Mouse (Mus musculus) forebrain, embryonic 13.5 days (tissue): ENCODE results near the gene Pxn. TPM values are rescaled to one million over a fixed set of nuclear protein-coding genes. Genes with fewer than 3 reads are reported as not detected.

Source experiments
- ATAC-seq: fragments of 200-750 bp; cut with Nextera tagmentation; 2 replicates; pipeline ENCODE4 v1.8.0; 2017
- H3K27ac ChIP-seq: fragments of 300-500 bp; sonication (generic); 2 replicates; pipeline ENCODE4 v1.5.1; 2015; ENCODE audit warnings: inconsistent platforms, mild to moderate bottlenecking, moderate library complexity
- H3K27me3 ChIP-seq: fragments of 300-500 bp; sonication (generic); 2 replicates; pipeline ENCODE4 v1.6.1; 2015; ENCODE audit warnings: mild to moderate bottlenecking, inconsistent platforms
- H3K36me3 ChIP-seq: fragments of 300-500 bp; sonication (generic); 2 replicates; pipeline ENCODE4 v1.6.1; 2015; ENCODE audit warnings: mild to moderate bottlenecking, inconsistent platforms; ENCODE audit not compliant: poor library complexity, severe bottlenecking
- H3K4me1 ChIP-seq: fragments of 300-500 bp; sonication (generic); 2 replicates; pipeline ENCODE4 v1.6.1; 2015; ENCODE audit warnings: inconsistent platforms
- H3K4me2 ChIP-seq: fragments of 300-500 bp; sonication (generic); 2 replicates; pipeline ENCODE4 v1.6.1; 2015; ENCODE audit warnings: inconsistent platforms, mild to moderate bottlenecking, moderate library complexity
- H3K4me3 ChIP-seq: fragments of 300-500 bp; sonication (generic); 2 replicates; pipeline ENCODE4 v1.5.1; 2015; ENCODE audit warnings: mild to moderate bottlenecking, inconsistent platforms
- H3K9ac ChIP-seq: fragments of 300-500 bp; sonication (generic); 2 replicates; pipeline ENCODE4 v1.6.1; 2015; ENCODE audit warnings: mild to moderate bottlenecking, inconsistent platforms
- H3K9me3 ChIP-seq: fragments of 300-500 bp; sonication (generic); replicated peaks from 2 replicates; pipeline ENCODE4 v1.6.1; 2016; ENCODE audit warnings: inconsistent platforms
- WGBS: fragments of 180-500 bp; shearing (Covaris S2); methylation state at CpG from one replicate; pipeline ENCODE4 v1.1.7; 2015; 5-methylcytosine and 5-hydroxymethylcytosine counted together
- polyA plus RNA-seq: library from polyadenylated mRNA; unstranded; fragments of >200 nt; fragmentation: Nextera tagmentation; extraction: Ambion mirVana; gene quantifications from 2 replicates; pipeline ENCODE4 v1.2.1, GENCODE M21; 2015

The Pxn gene
- polyA plus RNA-seq, 1 experiment from 2014 or later: 16.8 TPM

DNA sequence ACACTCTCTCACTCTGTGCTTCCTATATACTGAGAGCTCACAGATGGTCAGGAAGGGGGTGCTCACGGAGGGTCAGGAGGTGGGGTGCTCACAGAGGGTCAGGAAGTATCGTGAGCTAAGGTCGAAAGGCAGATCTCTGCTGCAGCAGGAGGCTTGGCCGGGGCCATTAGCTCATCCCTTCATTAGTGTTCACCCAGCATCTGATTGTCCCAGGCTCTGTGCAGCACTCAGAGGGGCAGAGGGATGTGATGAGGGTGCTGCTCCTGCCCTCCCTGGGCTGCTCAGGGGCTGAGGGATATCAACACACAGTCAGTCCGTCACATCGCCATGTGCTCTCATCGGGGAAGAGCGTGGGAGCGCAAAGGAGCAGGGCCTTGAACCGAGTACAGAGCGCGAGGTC, 18.0 kb downstream of the Pxn start:
- Histone ChIP-seq H3K4me3 (no peak overlapping the region), H3K4me1 (peaks cover 15% of the 10 kb centered on the region), H3K9ac (no peak overlapping the region), H3K36me3 (no peaks in the 10 kb centered on the region), H3K9me3 (no peaks in the 10 kb centered on the region), H3K4me2 (no peak overlapping the region), H3K27me3 (no peaks in the 10 kb centered on the region), H3K27ac (no peak overlapping the region)
- 56% methylated on average over 12 of the region's 12 CpGs for WGBS
- ATAC-seq: no peak

DNA sequence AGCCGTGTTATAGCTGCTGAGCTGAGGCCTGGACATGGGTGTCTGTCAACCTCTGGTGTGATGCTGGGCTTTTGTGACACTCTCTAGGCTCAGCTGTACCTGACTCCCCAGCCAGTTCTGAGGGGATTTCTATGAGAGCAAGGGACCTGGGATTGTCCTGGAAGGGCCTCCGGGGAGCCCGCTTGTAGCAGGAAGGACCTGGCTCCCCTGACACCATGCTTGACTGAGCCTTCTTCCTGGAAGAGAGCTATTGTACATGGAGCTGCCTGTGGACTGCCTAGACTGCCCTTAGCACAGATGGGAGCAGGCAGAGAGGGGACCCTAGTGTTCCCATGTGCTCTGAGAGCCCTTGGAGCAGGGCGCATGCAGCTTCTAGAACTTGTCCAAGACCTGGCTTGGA, 18.9 kb downstream of the Pxn start:
- Histone ChIP-seq H3K4me2 (no peak overlapping the region), H3K27ac (no peak overlapping the region), H3K4me3 (no peak overlapping the region), H3K27me3 (no peaks in the 10 kb centered on the region), H3K9ac (no peak overlapping the region), H3K36me3 (no peaks in the 10 kb centered on the region), H3K4me1 (peaks cover 23% of the 10 kb centered on the region), H3K9me3 (no peaks in the 10 kb centered on the region)
- no peak for ATAC-seq
- WGBS: 92% methylated on average over 4 of the region's 4 CpGs

DNA sequence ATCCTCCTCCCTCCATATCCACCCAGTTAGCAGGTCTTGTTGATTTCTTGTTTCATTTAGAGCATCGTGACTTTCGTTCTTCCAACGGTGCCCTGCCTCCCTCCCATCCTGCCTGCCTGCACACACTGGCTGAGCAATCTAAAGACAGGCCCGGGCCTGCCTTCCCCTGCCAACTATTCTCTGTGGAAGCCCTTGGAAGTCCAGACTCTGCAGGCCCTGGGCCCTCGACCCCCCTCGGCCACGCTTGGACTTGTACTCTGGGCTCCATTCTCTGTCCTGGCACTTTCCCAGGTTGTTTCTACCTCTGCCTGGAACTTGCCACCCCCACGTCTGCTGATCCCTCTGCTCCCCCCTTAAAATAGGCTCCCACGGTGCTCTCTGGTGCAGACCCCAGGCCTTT, 19.5 kb downstream of the Pxn start:
- WGBS: 79% methylated on average over 9 of the region's 9 CpGs
- H3K27me3 ChIP-seq: no peaks in the 10 kb centered on the region
- no peak for ATAC-seq

DNA sequence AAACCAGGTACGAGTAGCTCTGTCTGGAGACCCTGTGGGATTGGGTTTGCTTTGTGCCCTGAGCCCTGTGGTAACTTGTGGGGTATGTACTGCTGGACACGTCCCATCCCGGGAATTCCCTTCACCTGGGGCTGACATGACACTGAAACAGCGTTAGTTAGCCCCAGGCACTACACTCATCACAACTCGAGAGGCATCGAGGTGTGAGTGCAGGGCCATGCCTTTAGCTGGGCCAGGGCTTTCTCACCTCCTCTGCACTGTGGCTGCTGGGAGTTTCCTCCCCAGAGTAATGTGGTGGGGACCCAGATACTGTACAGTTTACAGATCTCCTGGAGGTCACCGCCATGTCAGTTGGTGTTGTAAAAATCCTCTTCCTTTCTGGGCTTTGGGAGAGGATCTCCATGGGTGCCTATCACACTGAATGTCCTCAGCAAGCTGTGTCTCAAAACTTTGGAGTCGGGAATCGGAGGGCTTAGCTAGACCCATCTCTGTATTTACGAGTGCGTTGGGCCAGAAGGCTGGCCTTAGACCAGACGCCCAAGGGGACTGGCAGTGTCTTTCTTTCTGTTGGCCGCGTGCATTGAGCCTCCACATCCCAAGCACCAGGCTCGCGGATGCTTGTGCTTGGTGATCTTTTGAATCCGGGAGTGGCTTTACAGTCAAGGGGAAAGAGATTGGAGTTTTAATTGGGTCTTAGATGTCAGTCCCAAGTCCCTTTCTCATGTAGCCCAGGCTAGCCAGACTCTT, 20.2 kb downstream of the Pxn start:
- 86% methylated on average over 17 of the region's 17 CpGs for WGBS

More for the DNA sequence above, 19.5 kb downstream of the Pxn start:
- Histone ChIP-seq H3K4me3 (no peak overlapping the region), H3K9me3 (no peaks in the 10 kb centered on the region), H3K27ac (no peak overlapping the region), H3K4me1 (peaks cover 29% of the 10 kb centered on the region), H3K36me3 (no peaks in the 10 kb centered on the region), H3K9ac (no peak overlapping the region), H3K4me2 (no peak overlapping the region)

DNA sequence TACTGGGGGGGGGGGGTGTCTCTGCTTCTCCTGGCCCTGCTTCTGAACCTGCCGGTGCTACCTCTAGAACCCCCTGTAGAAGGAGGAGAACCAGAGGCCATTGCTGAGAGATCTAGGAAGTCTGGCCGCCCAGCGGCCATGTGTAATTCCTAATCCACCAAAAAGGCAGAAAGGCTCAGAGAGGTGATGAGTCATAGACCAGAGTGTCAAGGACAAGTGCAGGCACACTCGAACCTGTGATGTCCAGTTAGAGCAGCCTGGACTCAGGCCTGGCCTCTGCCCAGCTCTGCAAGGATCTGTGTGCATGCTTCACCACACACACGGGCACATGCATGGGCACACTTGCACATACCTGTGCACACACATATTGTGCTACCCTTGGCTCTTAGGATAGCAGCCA, 21.7 kb downstream of the Pxn start:
- no peaks in the 10 kb centered on the region for H3K9me3 ChIP-seq
- no peak for ATAC-seq

More for the DNA sequence above, 20.2 kb downstream of the Pxn start:
- Histone ChIP-seq H3K4me3 (no peak overlapping the region), H3K27me3 (no peaks in the 10 kb centered on the region), H3K9me3 (no peaks in the 10 kb centered on the region), H3K36me3 (no peaks in the 10 kb centered on the region), H3K4me1 (peaks cover 36% of the 10 kb centered on the region), H3K27ac (no peak overlapping the region), H3K9ac (no peak overlapping the region), H3K4me2 (no peak overlapping the region)
- ATAC-seq: no peak

DNA sequence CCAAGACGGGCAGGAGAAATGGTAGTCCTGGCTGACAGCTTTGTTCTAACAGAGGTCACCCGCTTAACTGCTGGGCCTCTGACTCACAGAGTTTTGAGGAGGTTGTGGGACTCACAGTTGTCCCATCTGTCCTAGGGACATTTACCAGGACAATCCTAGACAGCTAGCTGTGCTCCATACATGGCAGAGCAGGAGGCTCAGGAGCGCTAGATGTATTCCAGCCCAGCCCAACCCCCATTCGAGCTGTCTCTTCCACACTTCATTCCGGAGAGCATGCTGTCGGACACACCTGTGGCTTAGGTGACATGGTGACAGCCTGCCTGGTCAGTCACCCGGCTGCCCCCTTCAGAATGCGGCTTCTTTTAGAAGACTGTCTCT, 22.9 kb downstream of the Pxn start:
- H3K4me3 ChIP-seq: no peak overlapping the region
- no peaks in the 10 kb centered on the region for H3K9me3 ChIP-seq
- H3K9ac ChIP-seq: no peak overlapping the region
- peaks cover 36% of the 10 kb centered on the region for H3K4me1 ChIP-seq
- H3K27ac ChIP-seq: peak overlapping the region; percentile 36; the same call in 1 of the 2 replicates
- WGBS: 82% methylated on average over 8 of the region's 8 CpGs
- no peak overlapping the region for H3K4me2 ChIP-seq
- H3K27me3 ChIP-seq: no peaks in the 10 kb centered on the region
- ATAC-seq: no peak
- H3K36me3 ChIP-seq: no peaks in the 10 kb centered on the region

More for the DNA sequence above, 21.7 kb downstream of the Pxn start:
- H3K27ac ChIP-seq: no peak overlapping the region
- H3K4me3 ChIP-seq: no peak overlapping the region
- H3K4me1 ChIP-seq: peaks cover 42% of the 10 kb centered on the region
- H3K9ac ChIP-seq: no peak overlapping the region
- H3K4me2 ChIP-seq: no peak overlapping the region
- H3K36me3 ChIP-seq: no peaks in the 10 kb centered on the region
- no peaks in the 10 kb centered on the region for H3K27me3 ChIP-seq
- 86% methylated on average over 5 of the region's 5 CpGs for WGBS

DNA sequence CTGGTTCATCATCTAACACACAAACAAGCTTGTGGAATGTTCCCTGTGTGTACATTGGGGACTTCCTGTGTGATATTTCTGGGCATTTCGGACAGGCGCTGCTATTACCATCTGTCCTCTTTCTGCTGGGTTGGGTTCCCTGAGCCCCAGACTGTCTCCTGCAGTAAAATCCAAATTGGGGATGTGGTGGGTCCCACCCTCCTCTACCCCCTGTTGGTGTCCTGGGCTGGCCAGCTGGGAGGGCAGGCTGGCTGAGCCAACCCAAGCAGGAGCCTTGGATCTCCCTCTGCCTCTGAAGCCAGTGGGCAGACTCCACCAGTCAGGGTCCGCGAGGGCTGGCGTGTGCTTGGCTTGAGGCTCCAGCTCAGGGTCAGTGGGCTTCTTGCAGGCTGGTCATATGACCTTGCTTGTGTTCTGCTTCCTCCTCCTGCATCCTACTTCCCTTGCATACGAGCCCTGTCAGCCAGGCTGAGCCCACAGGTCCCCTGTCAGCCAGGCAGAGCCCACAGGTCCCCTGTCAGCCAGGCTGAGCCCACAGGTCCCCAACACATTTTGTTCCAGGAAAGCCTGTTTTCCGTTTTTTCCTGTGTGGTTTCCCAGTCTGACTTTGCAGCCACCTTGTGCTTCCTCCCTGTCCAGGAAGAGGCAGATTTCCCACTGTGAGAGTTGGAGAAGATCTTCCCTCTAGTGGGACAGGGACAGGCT, 23.4 kb downstream of the Pxn start:
- H3K27ac ChIP-seq: peak overlapping the region; percentile 36
- no peaks in the 10 kb centered on the region for H3K27me3 ChIP-seq
- H3K9ac ChIP-seq: no peak overlapping the region
- no peak for ATAC-seq
- WGBS: 78% methylated on average over 7 of the region's 7 CpGs
- no peaks in the 10 kb centered on the region for H3K9me3 ChIP-seq
- H3K4me2 ChIP-seq: no peak overlapping the region
- H3K4me3 ChIP-seq: no peak overlapping the region
- peaks cover 35% of the 10 kb centered on the region for H3K4me1 ChIP-seq
- no peaks in the 10 kb centered on the region for H3K36me3 ChIP-seq

DNA sequence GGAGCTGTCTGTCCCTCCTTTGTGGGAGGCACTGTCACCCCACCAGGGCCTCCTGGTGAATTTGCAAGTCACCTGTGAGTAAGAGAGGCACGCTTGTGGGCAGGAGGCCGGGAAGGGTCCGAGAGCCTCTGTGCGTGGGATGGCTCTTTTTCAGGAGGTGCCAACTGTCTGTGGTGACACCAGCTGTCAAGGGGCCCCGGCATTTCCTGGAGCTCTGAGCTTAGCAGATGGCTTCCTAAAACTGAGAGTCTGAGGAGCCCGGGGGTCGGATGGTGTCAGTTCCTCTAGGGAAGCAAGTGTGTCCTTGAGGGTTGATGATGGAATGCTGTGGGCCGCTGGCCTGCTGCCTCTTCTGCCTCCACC, 24.0 kb downstream of the Pxn start:
- Histone ChIP-seq H3K27me3 (no peaks in the 10 kb centered on the region), H3K9ac (no peak overlapping the region), H3K9me3 (no peaks in the 10 kb centered on the region), H3K4me2 (no peak overlapping the region), H3K27ac (peak overlapping the region; percentile 36), H3K36me3 (no peaks in the 10 kb centered on the region), H3K4me1 (peaks cover 35% of the 10 kb centered on the region), H3K4me3 (no peak overlapping the region)
- ATAC-seq: no peak
- WGBS: 79% methylated on average over 8 of the region's 8 CpGs

DNA sequence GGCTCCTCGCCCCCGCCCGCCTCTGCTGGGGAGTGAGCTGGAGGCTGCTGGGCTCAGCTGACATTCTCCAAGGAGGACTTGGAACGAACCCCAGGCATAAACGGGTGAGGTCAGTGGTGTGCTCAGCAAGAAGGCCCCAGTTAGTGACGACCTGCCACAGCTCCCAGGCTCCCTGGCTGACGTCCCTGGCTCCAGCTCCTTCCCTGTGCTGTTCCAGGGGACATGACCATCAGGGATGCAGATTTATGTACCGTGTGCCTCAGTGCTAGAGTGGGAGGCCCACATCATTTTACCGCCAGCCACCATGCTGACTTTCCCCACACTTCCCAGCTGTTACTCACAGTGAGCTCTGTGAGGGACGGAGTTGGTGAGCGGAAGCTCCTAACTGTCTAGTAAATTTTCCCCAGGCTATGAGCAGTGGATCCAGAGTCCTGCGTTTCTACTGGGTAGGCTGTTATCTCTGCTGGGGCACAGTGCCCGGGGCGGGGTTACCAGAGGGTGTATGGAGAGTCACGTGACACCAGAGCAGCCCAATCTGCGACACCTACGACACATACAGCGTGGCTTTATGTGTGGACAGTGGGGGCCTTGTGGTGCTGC, 25.3 kb downstream of the Pxn start:
- H3K36me3 ChIP-seq: no peaks in the 10 kb centered on the region
- H3K4me2 ChIP-seq: no peak overlapping the region
- no peaks in the 10 kb centered on the region for H3K9me3 ChIP-seq
- H3K4me3 ChIP-seq: no peak overlapping the region
- ATAC-seq: peak; percentile 58; the same call in 1 of the 2 replicates
- 61% methylated on average over 18 of the region's 18 CpGs for WGBS
- H3K27me3 ChIP-seq: no peaks in the 10 kb centered on the region
- H3K27ac ChIP-seq: 0 out of 2 replicates have a peak overlapping the region, but pooled peaks have one; percentile 10
- H3K4me1 ChIP-seq: peaks cover 35% of the 10 kb centered on the region
- peak overlapping the region; percentile 39; the same call in 1 of the 2 replicates for H3K9ac ChIP-seq

DNA sequence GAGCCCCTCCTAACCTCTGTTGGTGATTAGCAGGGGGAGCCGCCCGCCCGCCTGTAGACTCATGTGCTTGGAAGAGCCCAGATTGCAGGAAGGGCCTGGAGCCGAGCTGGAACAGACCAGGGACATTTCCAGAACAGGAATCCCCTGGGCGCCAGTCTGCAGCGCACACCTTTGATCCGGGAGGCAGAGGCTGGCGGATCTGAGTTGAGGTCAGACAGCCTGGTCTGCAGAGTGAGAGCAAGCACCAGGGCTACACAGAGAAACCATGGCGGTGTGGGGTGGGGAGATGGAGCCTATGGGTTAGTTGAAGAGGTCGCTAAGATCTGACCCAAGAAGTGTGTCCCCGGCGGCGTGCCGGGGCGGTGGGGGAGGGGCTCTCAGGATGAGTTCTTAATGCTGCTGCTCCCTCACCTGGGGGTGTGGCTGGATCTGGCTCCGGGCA, 27.8 kb downstream of the Pxn start:
- Histone ChIP-seq H3K9ac (no peak overlapping the region), H3K4me2 (no peak overlapping the region)
- 21% methylated on average over 16 of the region's 16 CpGs for WGBS

DNA sequence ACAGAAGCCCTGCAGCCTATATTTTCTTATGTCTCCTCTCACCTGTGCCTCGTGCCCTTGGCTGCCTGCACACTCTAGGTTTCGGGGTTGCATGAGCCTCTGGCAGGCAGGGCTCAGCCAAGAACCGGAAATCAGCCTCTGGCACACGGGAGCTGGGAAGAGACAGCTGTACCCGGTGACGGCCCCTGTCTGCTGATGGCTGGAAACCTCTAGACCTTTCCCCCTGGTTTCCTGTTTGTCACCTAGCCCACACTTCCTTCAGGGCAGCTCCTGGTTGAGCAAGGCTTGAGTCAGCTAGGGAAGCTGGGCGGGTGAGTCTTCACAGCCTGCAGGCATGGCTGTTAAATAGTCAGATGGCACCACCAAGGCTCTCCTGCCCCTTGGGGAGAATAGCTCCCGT, 28.4 kb downstream of the Pxn start:
- no peak for ATAC-seq
- 63% methylated on average over 8 of the region's 8 CpGs for WGBS
- Histone ChIP-seq H3K27me3 (no peaks in the 10 kb centered on the region), H3K4me2 (no peak overlapping the region), H3K36me3 (no peaks in the 10 kb centered on the region), H3K9me3 (no peaks in the 10 kb centered on the region), H3K27ac (no peak overlapping the region), H3K9ac (no peak overlapping the region), H3K4me1 (peaks cover 42% of the 10 kb centered on the region), H3K4me3 (no peak overlapping the region)

More for the DNA sequence above, 27.8 kb downstream of the Pxn start:
- no peaks in the 10 kb centered on the region for H3K27me3 ChIP-seq
- ATAC-seq: no peak
- no peak overlapping the region for H3K4me3 ChIP-seq
- H3K27ac ChIP-seq: no peak overlapping the region
- H3K9me3 ChIP-seq: no peaks in the 10 kb centered on the region
- no peaks in the 10 kb centered on the region for H3K36me3 ChIP-seq
- H3K4me1 ChIP-seq: peaks cover 48% of the 10 kb centered on the region

DNA sequence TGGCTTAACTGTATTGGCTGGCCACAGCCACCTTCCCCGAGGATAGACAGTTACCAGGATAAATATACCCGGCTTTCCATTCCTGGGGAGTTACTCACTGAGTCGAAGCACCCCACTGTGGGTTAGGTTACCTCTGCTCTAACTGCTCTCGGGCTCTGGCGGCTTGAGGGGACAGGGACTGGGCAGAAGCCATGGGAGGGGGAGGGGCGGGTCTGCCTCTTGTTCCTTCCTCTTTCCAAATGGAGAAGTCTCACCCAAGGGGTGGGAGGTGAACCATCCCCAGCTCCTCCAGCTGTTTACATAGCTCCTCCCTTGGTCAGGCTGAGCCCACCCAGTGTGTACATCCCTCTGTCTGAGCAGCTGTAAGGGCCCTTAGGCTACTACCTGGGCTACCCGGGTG, 29.2 kb downstream of the Pxn start:
- WGBS: 38% methylated on average over 7 of the region's 7 CpGs
- Histone ChIP-seq H3K27me3 (no peaks in the 10 kb centered on the region), H3K9me3 (no peaks in the 10 kb centered on the region), H3K4me3 (no peak overlapping the region), H3K36me3 (no peaks in the 10 kb centered on the region), H3K27ac (no peak overlapping the region), H3K4me2 (no peak overlapping the region), H3K9ac (no peak overlapping the region), H3K4me1 (peaks cover 35% of the 10 kb centered on the region)
- ATAC-seq: no peak
